Mouse (Mus musculus): ENCODE data around the gene Mss51.

The Mss51 gene

DNA sequence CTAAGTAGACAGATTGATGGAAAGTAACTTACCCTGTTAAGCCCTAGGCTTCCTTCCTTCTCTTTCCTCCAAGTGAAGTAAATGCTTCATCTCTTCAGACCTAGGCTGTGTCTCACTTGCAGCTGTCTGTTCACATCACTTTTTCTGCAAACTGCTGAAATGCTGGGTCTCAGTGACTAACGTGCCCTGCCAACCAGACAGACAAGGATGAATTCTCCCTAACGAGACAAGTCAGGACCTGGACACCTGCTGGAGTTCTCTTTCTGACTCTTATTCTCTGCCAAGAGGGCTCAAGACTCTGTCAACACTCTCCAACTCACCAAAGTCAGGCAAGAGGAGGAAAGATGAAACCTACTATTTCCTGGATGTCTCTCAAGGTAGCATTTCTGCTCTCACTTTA lies at the start of gene Mss51:
TSS of gene Mss51 (minus strand) at position 299 of the 400 bp plus-strand sequence.
- no peak for DNase-seq (ENCODE audit: low spot score in 2 of 2)

GRCm38 (mm10) chr14:20546415-20546814 lies 49.7 kb upstream of the Mss51 start, which contains the start of gene Ppp3cb:
Gene Ppp3cb, minus strand, starts transcription at chr14:20546573.
- peak; percentile 66 to 78 for DNase-seq (ENCODE audit: low spot score in 2 of 2)

DNA sequence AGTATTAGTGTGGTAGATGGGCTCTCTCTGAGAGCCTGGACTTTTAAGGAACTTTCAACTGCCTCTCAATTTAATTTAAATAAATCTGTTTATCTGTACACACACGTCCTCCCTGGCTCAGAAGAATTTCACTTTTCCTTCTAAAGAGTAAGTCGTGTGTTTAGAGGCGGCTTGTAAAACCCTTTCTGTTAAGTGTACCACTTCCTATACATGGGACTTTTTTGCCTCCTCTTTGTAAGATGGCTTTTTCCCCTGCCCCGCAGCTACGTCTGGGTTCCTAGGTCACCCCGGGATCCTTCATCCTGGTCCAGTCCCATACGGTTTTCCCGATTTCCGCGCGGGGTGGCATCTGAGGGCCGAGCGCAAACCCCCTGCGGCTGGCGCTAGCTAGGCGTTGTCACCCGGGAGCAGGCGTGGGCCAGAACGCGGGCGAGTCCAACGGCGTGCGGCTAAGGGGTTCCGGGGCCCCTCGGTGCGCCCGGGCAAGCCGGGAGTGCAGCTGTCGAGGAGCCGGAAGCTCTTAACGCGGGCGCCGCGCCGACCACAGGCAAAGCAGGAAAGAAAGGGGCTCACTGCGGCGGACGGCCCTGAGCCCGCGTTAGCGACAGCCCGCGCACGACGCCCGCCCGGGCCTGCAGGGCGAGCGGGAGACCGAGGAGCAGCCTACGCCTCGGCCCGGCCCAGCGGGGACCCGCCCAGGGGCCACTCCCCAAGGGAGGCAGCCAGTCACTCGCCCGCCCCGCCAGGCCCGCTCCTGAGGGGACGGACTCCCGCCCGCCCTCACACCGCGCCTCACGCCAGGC lies 49.0 kb upstream of the Mss51 start:
- peak; percentile 74 to 79 for DNase-seq (ENCODE audit: low spot score in 2 of 2)

- DNase-seq (ENCODE audit: low spot score in 2 of 2) = no peak
Measured at GRCm38 (mm10) chr14:20544467-20545411, 48.0 kb upstream of the Mss51 start.

DNA sequence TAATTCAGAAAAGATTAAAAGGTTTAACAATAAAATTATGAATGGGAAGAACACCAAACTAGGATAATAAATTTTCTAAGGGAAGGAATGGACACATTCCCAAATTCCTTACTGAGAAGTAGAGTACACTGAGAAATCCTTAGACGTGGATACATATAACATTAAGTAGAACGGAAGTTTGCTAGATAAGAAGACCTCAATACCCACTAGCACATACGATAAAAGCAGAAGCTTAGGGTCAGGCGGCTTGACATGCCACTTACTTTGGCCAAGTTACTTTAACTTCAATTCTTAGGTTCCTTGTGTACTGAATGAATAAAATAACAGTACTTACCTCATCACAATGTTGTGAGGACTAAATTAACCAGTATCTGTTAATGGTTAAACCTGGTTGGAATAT lies 32.9 kb upstream of the Mss51 start:
- no peak for DNase-seq (ENCODE audit: low spot score in 2 of 2)

- DNase-seq (ENCODE audit: low spot score in 2 of 2) = no peak
Measured at GRCm38 (mm10) chr14:20520179-20520578, 23.5 kb upstream of the Mss51 start.

GRCm38 (mm10) chr14:20508424-20508823 lies 11.7 kb upstream of the Mss51 start:
- no peak for DNase-seq (ENCODE audit: low spot score in 2 of 2)

DNA sequence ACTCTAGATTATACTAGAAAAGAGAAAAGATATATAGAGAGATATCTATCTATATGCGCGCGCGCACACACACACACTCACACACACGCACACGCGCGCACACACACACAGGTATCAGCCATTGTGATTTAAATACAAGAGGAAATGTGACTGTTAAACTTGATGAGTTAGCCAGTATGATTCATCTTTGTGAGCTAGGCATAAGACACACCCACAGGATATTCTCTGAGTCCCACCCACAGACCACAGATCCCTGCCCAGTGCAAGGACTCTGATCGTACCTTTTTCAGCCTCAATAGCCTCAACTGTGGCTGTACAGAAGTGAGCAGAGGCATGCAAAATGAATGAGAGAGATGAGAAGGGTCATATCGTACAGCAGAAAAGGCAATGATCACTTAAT lies 6.3 kb upstream of the Mss51 start:
- no peak for DNase-seq (ENCODE audit: low spot score in 2 of 2)

DNA sequence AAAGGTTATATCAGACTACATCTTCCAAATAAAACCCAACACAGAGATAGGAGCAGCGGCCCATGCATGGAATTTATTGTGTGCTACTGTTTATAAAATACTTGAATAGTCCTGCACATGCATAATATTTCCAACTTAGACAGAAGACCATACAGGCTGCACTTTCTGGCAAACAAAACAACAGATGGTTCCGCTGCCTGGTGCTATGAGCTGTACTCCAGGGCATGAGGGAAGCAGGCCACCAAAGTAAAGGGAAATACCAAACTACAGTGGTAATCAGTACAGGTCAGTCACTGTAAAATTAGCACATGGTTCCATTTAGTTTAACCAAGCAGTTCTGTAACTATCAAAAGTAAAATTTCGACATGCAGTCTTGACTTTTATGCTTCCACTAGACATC lies 3.3 kb upstream of the Mss51 start:
- DNase-seq (ENCODE audit: low spot score in 2 of 2) = no peak

- DNase-seq (ENCODE audit: low spot score in 2 of 2) = no peak
Measured at GRCm38 (mm10) chr14:20486031-20486430, 10.7 kb downstream of the Mss51 start.

GRCm38 (mm10) chr14:20482051-20482751 lies 14.5 kb downstream of the Mss51 start:
- no peak for DNase-seq (ENCODE audit: low spot score in 2 of 2)

DNA sequence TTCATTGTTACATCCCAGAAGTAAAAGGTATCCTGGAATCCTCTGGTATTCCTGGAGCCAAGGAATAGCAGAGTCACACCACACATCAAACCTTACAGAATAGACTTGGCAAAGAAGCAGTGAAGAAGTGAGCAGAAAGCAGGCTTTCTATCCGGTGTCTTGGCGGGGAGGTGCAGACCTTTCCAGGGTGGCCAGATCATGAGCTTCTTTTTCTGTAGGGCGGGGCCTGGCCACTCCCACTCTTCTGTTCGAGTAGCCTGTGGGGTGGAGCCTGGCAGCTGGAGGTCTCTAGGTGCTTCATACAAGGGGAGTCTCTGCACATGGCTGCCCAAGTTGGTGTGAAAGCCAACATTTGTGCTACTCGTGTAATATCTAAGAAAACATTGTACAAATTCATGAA lies 15.5 kb downstream of the Mss51 start:
- no peak for DNase-seq (ENCODE audit: low spot score in 2 of 2)

DNA sequence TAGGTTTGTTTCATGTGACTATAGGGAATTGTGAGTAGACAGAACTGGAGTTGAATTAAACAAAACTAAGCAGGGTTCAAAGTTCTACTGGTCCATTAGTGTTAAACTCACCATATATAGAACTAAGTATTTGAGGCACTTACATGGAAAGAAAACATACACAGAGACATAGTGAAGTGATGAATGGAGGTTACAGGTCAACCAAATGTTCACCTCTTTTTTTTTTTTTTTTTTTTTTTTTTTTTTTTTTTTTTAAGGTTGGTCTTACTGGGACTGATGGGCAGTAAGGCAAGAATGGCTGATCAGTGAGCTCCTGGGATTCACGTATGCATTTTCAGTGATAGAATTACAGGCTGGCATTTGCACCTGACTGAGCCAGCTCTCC lies 16.5 kb downstream of the Mss51 start:
- no peak for DNase-seq (ENCODE audit: low spot score in 2 of 2)

GRCm38 (mm10) chr14:20479291-20480194 lies 17.2 kb downstream of the Mss51 start, which contains the start of gene Anxa7:
Gene Anxa7, minus strand, starts transcription at chr14:20480133.
- DNase-seq (ENCODE audit: low spot score in 2 of 2) = peak; percentile 70 to 72

GRCm38 (mm10) chr14:20478801-20479200 lies 17.9 kb downstream of the Mss51 start:
- DNase-seq (ENCODE audit: low spot score in 2 of 2) = no peak

GRCm38 (mm10) chr14:20478385-20478784 lies 18.3 kb downstream of the Mss51 start:
- no peak for DNase-seq (ENCODE audit: low spot score in 2 of 2)

- no peak for DNase-seq (ENCODE audit: low spot score in 2 of 2)
Measured at GRCm38 (mm10) chr14:20477261-20478025, 19.3 kb downstream of the Mss51 start.

DNA sequence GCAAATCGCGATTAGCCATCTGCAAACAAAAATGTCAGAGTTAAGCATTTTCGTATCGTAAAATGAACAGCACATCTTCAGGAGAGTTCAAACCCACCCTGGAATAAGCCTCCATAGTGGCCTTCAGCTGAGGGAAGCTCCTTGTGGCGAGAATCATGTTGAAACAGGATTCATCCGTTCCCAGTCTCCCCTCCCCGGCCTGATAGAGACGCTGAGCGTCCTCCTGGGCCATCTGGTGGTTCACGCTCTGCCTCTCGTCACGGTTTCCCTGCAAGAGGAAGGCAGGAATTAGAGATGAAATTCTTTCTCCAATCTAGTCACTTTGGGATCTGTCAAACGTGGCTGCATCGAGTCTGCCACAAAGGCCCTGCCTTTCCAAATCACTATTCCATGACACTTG lies 36.5 kb downstream of the Mss51 start:
- no peak for DNase-seq (ENCODE audit: low spot score in 2 of 2)

DNA sequence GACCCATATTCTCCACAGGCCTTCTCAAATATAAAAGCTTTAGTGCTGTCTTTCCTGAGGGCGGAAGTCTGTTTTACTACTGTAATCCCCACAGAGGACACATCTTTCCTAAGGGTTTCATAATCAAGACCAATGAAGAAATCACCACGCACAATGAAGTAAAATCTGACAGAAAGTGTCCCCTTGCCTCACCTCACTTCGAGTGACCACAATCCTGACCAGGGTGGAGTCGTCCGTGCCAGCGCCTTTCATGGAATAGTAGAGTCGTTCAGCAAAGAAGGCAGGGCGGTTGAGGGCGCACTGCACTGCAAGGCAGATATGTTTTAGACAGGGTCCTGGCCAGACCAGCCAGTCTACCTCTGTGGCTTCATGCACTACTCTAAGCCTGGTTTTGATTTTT lies 38.3 kb downstream of the Mss51 start:
- DNase-seq (ENCODE audit: low spot score in 2 of 2) = no peak

GRCm38 (mm10) chr14:20452929-20453328 lies 43.8 kb downstream of the Mss51 start:
- no peak for DNase-seq (ENCODE audit: low spot score in 2 of 2)

All from right cerebral cortex, postnatal 36 days (tissue).